Mouse (Mus musculus) cerebellum, adult 9-11 months (tissue): ENCODE measurements at regions not wholly inside any gene's neighbourhood (a gene's known extent, or its start where the extent isn't known, plus 50 kb on each side); places are given as distances from the start of the nearest gene placed in this dataset.

Experiments used
- DNase-seq: peaks from one replicate; pipeline ENCODE4 v3.0.0; 2022

GRCm38 (mm10) chr3:104295015-104295719 lies 75.0 kb upstream of the Magi3 start:
- no peak for DNase-seq

- no peak for DNase-seq
Observed at GRCm38 (mm10) chr3:104293869-104294268, 73.7 kb upstream of the Magi3 start.

GRCm38 (mm10) chr3:104288970-104289680 lies 69.0 kb upstream of the Magi3 start:
- DNase-seq, result no peak

- no peak for DNase-seq
Observed at GRCm38 (mm10) chr3:104287900-104288299, 67.7 kb upstream of the Magi3 start.

- DNase-seq, result no peak
Observed at GRCm38 (mm10) chr3:104284961-104285360, 64.8 kb upstream of the Magi3 start.

- DNase-seq, result no peak
Observed at GRCm38 (mm10) chr3:104283855-104284254, 63.7 kb upstream of the Magi3 start.

GRCm38 (mm10) chr3:104279505-104279904 lies 59.3 kb upstream of the Magi3 start:
- DNase-seq, result no peak

GRCm38 (mm10) chr3:104274718-104275302 lies 54.6 kb upstream of the Magi3 start:
- DNase-seq, result no peak

GRCm38 (mm10) chr3:104274084-104274483 lies 53.9 kb upstream of the Magi3 start:
- no peak for DNase-seq
